Comparison of ENCODE assay signal across 9 mouse cellular contexts in the genomic region with DNA sequence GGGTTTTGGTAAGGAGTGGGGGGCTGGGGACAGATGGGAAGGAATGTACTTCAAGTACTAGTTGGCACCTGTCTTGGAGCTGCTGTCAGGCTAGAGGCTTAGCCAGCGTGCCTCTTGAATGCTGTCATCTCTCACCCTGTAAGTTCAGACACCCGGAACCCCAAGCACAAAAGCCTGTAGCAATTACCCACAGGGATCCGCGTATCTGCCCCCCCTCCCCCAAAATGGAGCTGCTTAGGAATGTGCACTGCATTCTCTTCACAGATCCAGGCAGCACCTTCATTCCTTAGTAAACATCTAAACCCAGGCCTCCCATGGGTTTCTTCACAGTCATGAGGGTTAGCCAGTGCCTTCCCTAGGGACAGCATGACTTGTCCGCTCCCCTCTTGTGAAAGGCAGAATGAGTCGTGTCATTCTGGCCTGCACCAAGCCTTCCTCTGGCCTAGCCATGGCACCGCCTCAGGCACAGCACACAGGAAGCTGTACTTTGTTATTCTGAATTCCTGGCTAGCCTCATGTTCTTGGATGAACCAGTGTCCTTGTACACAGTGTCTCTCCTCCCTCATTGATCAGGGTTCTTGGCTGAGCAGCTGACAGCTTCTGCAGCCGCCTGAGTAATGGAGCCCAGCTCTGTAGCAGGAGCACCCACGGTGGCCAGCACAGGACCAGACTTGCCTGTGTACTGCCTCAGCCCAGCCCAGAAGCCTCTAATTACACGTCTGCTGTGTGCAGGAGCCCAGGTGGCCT. TPM values are rescaled to one million over a fixed set of nuclear protein-coding genes. Genes with fewer than 3 reads are reported as not detected.
DNase-seq lines count a peak whose midpoint lies in the region; TF ChIP-seq lines count a peak whose summit lies in the region.
"Had no signal": no experiment of that assay in that cellular context is flagged by ENCODE, and none has a peak within 500 bp of the region (broad histone marks: within the 10 kb centered on the region; RNA-seq: fewer than 3 reads in every experiment).

No protein-coding gene starts in this region.

- H3K27me3 ChIP-seq in heart, adult 2 months (ENCODE audit: control insufficient read depth, insufficient read depth, low read length), result no peaks in the 10 kb centered on the region

- intact Hi-C loops in left cerebral cortex, postnatal 14 days (cut with DNase I), result no loop called here
- intact Hi-C loops in heart, adult 2 months (cut with DNase I), result no loop called here

- peak; percentile 57; the same call in 1 of the 2 replicates for TF ChIP-seq EP300 in heart, adult 2 months (IDR thresholded peaks at IDR 0.05; ENCODE audit: insufficient read depth, low read depth, low read length)

- peaks cover 2% of the 10 kb centered on the region; the same call in 1 of the 2 replicates for H3K36me3 ChIP-seq in heart, adult 2 months (ENCODE audit: control insufficient read depth, insufficient read depth, low read length)

- WGBS in heart, adult 2 months, result 47% methylated on average over 10 of the region's 10 CpGs

- peak; percentile 24 to 58 for DNase-seq in left cerebral cortex, postnatal 14 days (ENCODE audit: low spot score in 2 of 2)
- no peak for DNase-seq in left cerebral cortex, adult 8-10 months (ENCODE audit: low spot score in 2 of 2)
- peak; percentile 79 to 82 for DNase-seq in adrenal gland, postnatal 36 days
- DNase-seq in heart, adult 2 months, result peak; percentile 59 to 69
- peak; percentile 69 for DNase-seq in kidney, adult 18-20 months
- peak; percentile 67 to 79 for DNase-seq in lung, adult 18-20 months
- DNase-seq in urinary bladder, postnatal 14 days (ENCODE audit: low spot score), result peak; percentile 73
- no peak for DNase-seq in T-cell, adult 2 months (ENCODE audit: low spot score)

- no peak for TF ChIP-seq POLR2A in heart, adult 2 months (IDR thresholded peaks at IDR 0.05; ENCODE audit: insufficient read depth, low read depth, low read length)

- H3K4me3 ChIP-seq in heart, adult 2 months, result no peak overlapping the region

- no peak overlapping the region for H3K9ac ChIP-seq in heart, adult 2 months (ENCODE audit: low read depth, low read length)

- TF ChIP-seq CTCF in heart, adult 2 months (IDR thresholded peaks at IDR 0.05), result no peak

- peak overlapping the region; percentile 33 for H3K27ac ChIP-seq in heart, adult 2 months
- H3K27ac ChIP-seq: macrophage had no signal

- H3K4me1 ChIP-seq in heart, adult 2 months (ENCODE audit: control insufficient read depth, insufficient read depth, low read length), result peaks cover 15% of the 10 kb centered on the region

- no peaks in the 10 kb centered on the region for H3K79me2 ChIP-seq in heart, adult 2 months (replicated peaks; ENCODE audit: control insufficient read depth, insufficient read depth, low read length)

RNA-seq across cellular contexts. Expression of a gene that starts 17.8 kb away (rescaled TPM):
- total RNA-seq in left cerebral cortex, postnatal 14 days (2021), result 10 to 100 TPM; 24.2 to 33.2 TPM
- total RNA-seq in left cerebral cortex, adult 8-10 months (2022), result 10 to 100 TPM; 25.4 to 28.1 (median 26.1) TPM
- total RNA-seq in adrenal gland, postnatal 36 days (2021), result 10 to 100 TPM; 42.6 to 82.9 TPM
- 10 to 100 TPM; 22.1 to 44.1 TPM for total RNA-seq in heart, adult 2 months (2021)
- polyA plus RNA-seq in heart, adult 2 months (2012; rRNA removed), result 21.3 and 22.5 TPM in 2 replicates

RNA-seq across cellular contexts. Expression of a gene that starts 42.7 kb away (rescaled TPM):
- 100 to 1,000 TPM; 203 to 206 TPM for total RNA-seq in left cerebral cortex, postnatal 14 days (2021)
- total RNA-seq in left cerebral cortex, adult 8-10 months (2022), result 100 to 1,000 TPM; 202 to 227 (median 214) TPM
- total RNA-seq in adrenal gland, postnatal 36 days (2021), result 100 to 1,000 TPM; 283 to 288 TPM
- 100 to 1,000 TPM; 234 to 265 TPM for total RNA-seq in heart, adult 2 months (2021)
- 148 and 201 TPM in 2 replicates for polyA plus RNA-seq in heart, adult 2 months (2012; rRNA removed)

RNA-seq across cellular contexts. Expression of a gene that starts 42.8 kb away (rescaled TPM):
- under 1 TPM; 0.36 to 0.40 TPM for total RNA-seq in left cerebral cortex, postnatal 14 days (2021)
- total RNA-seq in left cerebral cortex, adult 8-10 months (2022), result under 1 TPM; 0.37 to 0.55 (median 0.42) TPM
- under 1 TPM in 1 of 2 experiments, not detected in 1; 0.50 TPM for total RNA-seq in adrenal gland, postnatal 36 days (2021)
- total RNA-seq in heart, adult 2 months (2021), result under 1 TPM; 0.14 to 0.18 TPM
- polyA plus RNA-seq in heart, adult 2 months (2012; rRNA removed), result 0.09 and 0.12 TPM in 2 replicates

Comparison
In these comparisons a context has a peak if more than half of its experiments do, and no peak if none do; other contexts are left out.
1. DNase-seq: peak in left cerebral cortex, postnatal 14 days (2 of 2), adrenal gland, postnatal 36 days (2 of 2), heart, adult 2 months (2 of 2), kidney, adult 18-20 months (single experiment), lung, adult 18-20 months (2 of 2) and urinary bladder, postnatal 14 days (single experiment); none in left cerebral cortex, adult 8-10 months (0 of 2) and T-cell, adult 2 months (single experiment).